Mouse (Mus musculus): ENCODE results near the gene Hspa1b. TPM values are rescaled to one million over a fixed set of nuclear protein-coding genes. Genes with fewer than 3 reads are reported as not detected.

Gene Hspa1b
- total RNA-seq, 2 experiments from 2014 or later, result 28.5 to 62.5 TPM

DNA sequence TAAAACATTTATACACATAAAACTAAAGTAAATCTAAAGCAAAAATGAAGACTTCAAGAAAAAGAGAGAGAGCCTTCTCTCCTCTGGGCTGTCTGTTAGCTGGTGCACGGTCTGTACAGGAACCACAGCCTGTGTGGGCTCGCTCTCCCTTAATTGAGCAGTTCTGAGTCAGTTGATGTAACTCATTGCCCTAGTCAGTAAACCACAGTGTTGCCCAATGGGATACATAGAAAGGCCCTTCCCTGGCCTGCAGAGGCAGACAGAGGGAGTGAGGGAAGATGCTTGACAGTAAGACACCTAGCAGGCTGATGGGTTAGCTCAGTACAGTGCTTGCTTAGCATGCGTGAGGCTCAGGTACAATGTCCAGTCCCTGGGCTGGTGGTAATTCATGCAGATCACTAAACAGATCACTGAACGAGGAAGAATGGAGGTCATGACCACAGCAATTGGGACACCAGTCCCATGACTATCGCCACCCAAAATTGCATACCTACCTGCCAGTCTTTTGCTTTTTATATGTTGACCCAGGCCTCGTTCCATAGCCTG, 21.0 kb downstream of the Hspa1b start:
- ATAC-seq (replicated peaks; ENCODE audit: low FRiP score, low TSS enrichment, poor library complexity, severe bottlenecking), result no peak

DNA sequence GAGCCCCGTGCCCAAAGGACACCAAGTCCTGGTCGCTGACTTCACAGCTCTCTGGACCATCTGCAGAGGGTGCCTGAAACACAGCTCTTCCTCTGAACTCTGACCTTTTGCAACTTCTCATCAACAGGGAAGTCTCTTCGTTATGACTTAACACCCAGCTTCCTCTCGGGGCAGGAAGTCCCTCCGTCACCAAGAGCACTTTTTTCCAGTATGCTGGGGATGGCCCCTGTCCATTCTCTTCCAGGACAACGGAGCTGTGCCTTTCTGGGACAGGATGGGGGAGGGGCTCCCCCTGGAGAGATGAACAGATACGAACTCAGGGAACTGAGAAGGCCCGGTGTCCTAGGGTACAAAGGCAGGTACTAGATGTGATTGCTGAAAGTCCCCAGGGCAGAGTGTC, 24.2 kb downstream of the Hspa1b start:
- no peak for ATAC-seq (replicated peaks; ENCODE audit: low FRiP score, low TSS enrichment, poor library complexity, severe bottlenecking)

DNA sequence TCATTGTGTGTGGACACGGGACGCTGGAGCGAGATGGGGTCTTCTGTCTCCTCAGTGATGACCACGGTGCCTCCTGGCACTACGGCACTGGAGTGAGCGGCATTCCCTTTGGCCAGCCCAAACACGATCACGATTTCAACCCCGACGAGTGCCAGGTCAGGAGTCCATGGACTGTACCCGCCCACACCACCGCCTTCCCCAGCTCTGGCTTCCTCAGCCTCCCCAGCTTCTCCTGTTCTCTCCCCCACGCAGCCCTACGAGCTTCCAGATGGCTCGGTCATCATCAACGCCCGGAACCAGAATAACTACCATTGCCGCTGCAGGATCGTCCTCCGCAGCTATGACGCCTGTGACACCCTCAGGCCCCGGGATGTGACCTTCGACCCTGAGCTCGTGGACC, 25.0 kb downstream of the Hspa1b start:
- ATAC-seq (replicated peaks; ENCODE audit: low FRiP score, low TSS enrichment, poor library complexity, severe bottlenecking), result no peak

DNA sequence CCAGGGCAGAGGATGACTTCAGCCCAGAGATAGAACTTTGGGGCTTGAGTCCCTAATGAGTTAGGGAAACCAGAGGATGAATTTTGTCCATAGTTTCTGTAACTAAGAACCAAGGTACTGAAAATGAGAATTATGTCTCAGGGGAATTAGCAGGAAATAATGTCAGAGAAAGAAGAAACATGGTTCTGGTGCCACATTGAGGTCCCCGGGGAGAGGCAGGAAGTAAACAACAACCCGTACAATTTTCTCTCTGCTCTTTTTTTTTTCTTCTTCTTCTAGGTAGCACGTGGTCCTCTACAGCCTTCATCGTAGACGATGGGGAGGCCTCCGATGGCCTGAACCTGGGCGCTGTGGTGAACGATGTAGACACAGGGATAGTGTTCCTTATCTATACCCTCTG, 26.8 kb downstream of the Hspa1b start:
- no peak for ATAC-seq (replicated peaks; ENCODE audit: low FRiP score, low TSS enrichment, poor library complexity, severe bottlenecking)

DNA sequence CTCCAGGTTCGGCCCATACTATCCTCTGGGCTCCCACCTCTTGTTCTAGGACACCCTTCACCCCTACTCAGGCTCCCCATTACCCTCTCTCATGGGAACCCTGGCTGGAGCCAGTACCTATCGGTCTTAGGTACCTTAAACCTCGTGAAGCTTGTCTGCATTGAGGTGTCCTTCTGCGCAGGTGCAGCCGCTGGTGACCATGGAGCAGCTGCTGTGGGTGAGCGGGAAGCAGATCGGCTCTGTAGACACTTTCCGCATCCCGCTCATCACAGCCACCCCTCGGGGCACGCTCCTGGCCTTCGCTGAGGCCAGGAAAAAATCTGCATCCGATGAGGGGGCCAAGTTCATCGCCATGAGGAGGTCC, 27.3 kb downstream of the Hspa1b start:
- ATAC-seq (replicated peaks; ENCODE audit: low FRiP score, low TSS enrichment, poor library complexity, severe bottlenecking), result no peak

DNA sequence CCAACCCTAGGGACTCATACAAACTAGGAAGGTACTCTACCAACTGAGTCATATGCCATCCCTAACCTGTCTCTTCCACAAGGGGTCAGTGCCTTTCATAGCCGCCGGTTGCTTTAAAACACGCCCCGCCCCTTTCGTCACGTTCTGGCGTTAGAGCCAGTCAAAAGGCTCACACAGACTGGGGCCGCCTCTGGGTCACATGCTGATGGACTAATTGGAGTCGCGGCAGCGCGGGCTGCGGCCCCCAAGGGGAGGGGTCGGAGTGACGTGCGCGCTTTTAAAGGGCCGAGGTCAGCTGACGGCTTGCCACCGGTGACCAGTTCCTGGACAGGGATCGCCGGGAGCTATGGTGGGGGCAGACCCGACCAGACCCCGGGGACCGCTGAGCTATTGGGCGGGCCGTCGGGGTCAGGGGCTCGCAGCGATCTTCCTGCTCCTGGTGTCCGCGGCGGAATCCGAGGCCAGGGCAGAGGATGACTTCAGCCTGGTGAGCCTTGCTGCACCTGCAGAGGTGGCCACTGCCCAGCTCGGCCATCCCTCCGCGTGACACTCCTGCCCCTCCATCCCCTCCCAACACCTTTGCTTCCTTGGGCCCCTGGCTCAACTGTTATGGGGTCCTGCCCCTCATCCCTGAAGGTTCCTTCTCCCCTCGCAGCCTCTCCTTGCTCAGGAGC, 27.8 kb downstream of the Hspa1b start, which contains the start of gene Neu1:
Gene Neu1 (plus strand): TSS at position 193 of the 674 bp plus-strand sequence.
- ATAC-seq (replicated peaks; ENCODE audit: low FRiP score, low TSS enrichment, poor library complexity, severe bottlenecking), result peak; percentile 95

DNA sequence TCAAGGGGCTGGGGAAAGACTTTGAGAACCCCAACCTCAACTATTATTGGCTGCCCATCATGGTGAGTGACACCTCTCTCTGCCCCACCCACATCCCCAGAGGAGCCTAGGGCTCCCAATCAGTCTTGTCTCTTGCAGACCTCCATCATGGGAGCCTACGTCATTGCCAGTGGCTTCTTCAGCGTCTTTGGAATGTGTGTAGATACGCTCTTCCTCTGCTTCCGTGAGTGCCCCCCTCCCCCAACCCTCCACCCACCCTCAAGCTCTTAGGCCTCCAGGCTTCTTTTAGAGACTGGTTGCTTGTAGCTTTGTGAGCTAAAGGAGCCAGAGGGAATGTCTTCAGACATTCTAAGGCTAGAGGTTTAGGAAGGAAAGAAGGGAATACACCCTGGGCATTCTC, 30.2 kb downstream of the Hspa1b start:
- ATAC-seq (replicated peaks; ENCODE audit: low FRiP score, low TSS enrichment, poor library complexity, severe bottlenecking), result no peak

DNA sequence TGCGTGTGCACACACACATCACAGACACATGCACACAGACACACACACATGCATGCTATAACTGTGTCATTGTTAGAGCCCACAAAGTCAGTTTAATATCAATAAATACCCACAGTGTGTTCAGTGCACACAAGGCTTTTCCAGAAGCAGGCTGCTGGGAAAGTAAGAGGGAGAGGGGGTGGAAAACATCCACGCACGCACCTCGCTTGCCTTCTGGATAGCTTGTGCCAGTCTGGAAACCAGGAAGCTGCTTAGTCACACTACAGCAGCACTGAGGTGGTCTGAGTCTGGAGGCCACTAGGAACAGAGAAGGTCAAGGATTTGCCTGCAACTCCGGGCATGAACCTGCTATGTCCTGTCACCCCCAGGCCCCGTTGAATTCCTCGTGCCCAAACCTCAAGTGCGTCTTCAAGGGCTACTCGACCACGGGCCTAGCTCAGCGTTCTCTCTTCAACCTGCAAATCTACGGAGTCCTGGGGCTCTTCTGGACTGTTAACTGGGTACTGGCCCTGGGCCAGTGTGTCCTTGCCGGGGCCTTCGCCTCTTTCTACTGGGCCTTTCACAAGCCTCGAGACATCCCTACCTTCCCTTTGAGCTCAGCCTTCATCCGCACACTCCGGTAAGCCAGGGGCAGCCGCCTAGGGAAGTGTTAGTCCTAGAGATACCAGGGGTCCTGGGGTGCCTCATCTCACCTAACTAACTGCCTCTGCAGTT, 31.6 kb downstream of the Hspa1b start:
- ATAC-seq (replicated peaks; ENCODE audit: low FRiP score, low TSS enrichment, poor library complexity, severe bottlenecking), result no peak

DNA sequence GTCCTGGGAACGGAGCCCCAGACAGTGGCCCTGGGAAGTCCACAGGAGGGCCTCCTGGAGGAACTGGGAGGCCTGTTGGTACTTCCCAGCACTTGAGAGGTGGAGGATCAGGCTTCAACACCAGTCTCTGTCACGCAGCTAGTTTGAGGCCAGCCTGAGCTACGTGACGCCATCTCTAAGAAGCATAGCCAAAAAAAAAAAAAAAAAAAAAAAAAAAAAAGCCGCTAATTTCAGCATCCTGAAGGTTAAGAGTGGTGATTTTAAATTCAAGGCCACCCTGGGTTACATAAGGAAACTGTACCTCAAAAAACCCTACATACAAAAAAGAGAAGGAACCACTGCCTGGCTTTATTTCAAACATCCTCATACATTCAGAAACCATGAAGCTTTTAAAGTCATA, 34.8 kb downstream of the Hspa1b start:
- no peak for ATAC-seq (replicated peaks; ENCODE audit: low FRiP score, low TSS enrichment, poor library complexity, severe bottlenecking)

DNA sequence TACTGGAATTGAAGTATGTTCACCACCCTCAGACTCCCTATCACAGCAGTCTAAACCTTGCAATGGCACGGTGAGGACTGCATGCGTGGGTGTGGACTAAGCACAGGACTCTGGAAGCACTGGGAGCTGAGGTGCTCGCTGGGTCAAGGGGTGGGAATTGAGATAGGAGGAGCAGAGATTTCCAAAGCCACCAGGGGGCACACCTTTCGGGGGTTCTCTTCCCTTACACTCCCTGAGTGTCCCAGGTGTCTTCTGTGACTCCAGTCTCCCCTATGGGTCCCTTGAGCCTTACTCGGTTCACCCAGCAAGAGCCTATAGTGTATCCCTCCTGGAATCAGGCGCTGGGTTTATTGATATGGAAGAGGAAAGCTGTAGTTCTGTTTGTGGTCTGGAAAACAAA, 36.1 kb downstream of the Hspa1b start:
- ATAC-seq (replicated peaks; ENCODE audit: low FRiP score, low TSS enrichment, poor library complexity, severe bottlenecking), result peak; percentile 42; the same call in 1 of the 2 replicates

DNA sequence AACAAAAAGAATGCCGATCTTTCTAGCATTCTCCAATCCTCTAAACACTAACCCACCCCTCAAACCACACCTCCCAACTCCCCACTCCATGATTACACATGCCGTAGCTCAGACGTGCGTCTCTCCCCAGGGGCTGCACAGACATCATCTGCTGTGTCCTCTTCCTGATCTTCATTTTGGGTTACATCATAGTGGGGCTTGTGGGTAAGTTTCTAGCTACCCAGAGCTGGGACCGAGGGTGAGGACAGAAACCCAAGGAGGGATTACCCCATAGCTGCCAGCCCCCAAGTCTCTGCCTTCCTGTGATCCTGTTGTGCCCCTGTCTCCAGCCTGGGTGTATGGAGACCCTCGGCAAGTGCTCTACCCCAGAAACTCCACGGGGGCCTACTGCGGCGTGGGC, 41.9 kb downstream of the Hspa1b start:
- no peak for ATAC-seq (replicated peaks; ENCODE audit: low FRiP score, low TSS enrichment, poor library complexity, severe bottlenecking)

DNA sequence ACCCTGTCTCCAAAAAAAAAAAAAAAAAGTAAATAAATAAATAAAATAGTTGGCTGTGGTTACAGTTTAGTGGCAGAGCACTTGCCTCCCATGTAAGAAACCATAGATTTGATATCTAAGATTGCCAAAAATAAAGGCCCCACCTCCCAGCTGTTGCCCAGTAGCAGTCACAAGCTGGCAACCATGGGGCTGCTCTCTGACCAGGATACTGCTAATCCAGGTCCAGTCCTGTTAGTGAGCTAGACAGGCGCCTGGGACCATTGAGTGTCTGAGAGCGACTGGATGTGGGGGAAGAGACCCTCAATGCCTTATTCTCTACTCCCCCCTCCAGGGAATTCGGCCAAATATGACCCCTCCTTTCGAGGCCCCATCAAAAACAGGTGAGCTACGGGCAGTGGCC, 42.7 kb downstream of the Hspa1b start:
- no peak for ATAC-seq (replicated peaks; ENCODE audit: low FRiP score, low TSS enrichment, poor library complexity, severe bottlenecking)

DNA sequence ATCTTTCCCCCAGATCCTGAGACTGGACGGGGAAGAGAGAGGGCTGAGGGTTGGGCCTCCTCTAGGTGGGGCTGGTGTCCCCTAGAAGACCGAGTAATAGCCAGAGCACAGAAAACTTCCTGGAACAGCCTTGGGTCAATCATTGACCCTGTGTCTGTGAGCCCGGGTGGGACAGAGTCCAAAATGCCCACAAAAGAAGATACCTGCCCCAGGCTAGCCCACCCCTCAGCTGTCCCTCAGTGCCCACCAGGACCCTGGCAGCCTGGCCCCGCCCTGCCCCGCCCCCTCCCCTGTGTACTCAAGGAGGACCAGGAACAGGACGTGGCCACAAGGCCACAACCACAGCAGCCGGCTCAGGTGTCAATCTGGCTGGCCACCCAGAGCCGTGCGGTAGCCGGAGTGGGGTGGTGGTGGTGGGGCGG, 43.6 kb downstream of the Hspa1b start:
- ATAC-seq (replicated peaks; ENCODE audit: low FRiP score, low TSS enrichment, poor library complexity, severe bottlenecking), result no peak

DNA sequence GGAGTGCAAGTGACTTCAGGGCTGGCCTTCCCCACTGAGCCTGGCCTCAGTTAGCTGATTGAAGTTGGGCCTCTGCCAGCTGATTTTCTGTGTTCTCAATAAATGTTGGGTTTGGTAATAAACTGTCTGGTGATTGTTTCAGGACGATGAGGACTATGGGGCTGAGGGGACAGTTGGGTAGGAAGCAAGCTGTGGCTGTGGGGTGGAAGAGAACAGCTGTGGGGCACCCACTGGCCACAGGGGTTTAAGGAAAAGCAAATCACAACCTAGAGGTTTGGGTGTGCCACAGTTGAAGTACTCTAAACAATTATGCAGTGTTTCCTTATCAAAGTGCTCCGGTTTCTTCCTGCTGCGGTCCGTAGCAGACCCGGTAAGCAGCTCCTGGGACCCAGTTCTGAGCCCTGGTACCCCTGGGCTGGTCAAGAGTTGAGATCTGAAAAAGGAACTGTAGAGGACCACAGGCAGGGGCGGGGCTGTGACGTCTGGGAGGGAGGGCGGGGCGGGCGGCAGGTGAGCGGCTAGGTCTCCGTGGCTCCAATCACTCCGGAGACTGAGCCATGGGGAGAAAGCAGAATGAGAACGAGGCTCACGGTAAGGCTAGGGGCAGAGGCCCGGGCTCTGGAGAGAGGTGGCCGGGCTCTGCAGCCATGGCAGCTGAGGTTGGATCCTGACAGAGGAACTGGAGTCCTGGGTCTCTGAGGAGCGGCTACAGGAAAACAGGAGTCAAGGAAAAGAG, 44.9 kb downstream of the Hspa1b start, which contains the start of gene Slc44a4:
Gene Slc44a4 (plus strand): TSS at position 537 of the 736 bp plus-strand sequence.
- ATAC-seq (replicated peaks; ENCODE audit: low FRiP score, low TSS enrichment, poor library complexity, severe bottlenecking), result no peak

DNA sequence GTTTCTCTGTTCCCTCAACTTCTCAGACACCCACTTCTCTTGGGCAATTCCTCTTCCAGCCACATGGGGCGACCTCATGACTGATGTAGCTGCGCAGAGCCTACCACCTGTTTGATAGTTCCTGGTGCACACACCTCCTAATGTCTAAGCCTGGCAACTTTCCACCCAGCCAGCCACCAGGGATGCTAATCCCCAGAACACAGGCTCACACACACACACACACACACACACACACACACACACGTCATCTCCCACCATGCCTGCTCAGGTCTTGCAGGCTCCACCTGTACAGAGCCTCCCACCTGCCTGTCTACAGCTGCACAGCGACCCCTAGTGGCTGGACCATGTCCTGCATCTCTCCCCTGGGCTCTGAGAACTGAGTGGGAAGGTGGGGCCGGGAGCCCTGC, 47.1 kb downstream of the Hspa1b start:
- ATAC-seq (replicated peaks; ENCODE audit: low FRiP score, low TSS enrichment, poor library complexity, severe bottlenecking), result peak; percentile 78

DNA sequence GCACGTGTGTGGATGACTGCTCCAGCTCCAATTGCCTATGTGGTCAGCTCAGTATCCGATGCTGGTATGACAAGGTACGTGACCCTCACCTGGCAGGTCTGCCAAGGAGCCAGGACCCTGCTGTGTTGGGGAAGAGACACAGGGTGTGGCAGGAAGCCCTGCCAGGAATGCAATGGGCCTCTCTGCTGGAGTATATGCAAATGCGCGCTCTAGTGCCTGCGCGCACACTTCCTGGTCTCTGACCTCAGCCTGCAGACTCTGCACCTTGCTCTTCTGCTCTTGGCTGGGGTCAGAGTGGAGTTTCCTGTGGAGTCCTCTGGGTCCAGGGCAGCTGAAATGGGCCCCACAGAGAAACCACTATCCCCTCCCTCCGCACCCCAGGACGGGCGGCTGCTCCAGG, 48.1 kb downstream of the Hspa1b start:
- ATAC-seq (replicated peaks; ENCODE audit: low FRiP score, low TSS enrichment, poor library complexity, severe bottlenecking), result no peak

Measured in megakaryocyte-erythroid progenitor cell, adult 5-6 weeks (primary cell).